ENCODE assay signal across 21 mouse cellular contexts in the genomic region with DNA sequence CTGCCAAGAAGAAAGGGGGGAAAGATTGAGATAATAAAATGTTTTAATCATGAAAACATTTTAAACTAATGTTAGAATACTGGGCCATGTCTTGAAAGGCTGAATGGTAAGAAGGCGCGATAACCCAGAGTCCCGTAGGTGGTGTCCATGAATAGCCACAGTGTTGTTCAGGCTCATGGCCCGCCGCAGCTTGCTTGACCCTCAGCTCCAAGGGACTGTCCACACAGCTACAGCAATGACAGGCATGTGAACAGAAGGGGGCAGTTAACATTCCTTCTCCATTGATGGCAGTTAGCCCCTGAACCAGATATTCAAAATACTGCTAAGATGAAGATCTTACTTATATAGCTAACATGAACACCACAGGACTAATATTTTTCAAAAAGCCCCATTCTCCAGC.
DNase-seq lines count a peak whose midpoint lies in the region; ATAC-seq and TF ChIP-seq lines count a peak whose summit lies in the region.
"Had no signal": no experiment of that assay in that cellular context is flagged by ENCODE, and none has a peak within 500 bp of the region (broad histone marks: within the 10 kb centered on the region; RNA-seq: fewer than 3 reads in every experiment).

No protein-coding gene starts in this region.

- no peak for TF ChIP-seq CTCF in midbrain, postnatal 0 days (IDR thresholded peaks at IDR 0.05)

- H3K27ac ChIP-seq in forebrain, embryonic 14.5 days (ENCODE audit: low read depth, low read length): peak overlapping the region; percentile 70; the same call in 1 of the 2 replicates
- H3K27ac ChIP-seq in forebrain, embryonic 10.5 days: no peak overlapping the region
- peak overlapping the region; percentile 78 for H3K27ac ChIP-seq in heart, embryonic 16.5 days (ENCODE audit: low read length)
- H3K27ac ChIP-seq in midbrain, embryonic 12.5 days (replicated peaks): peak overlapping the region; percentile 81
- H3K27ac ChIP-seq in midbrain, embryonic 16.5 days (ENCODE audit: low read length): no peak overlapping the region
- H3K27ac ChIP-seq in midbrain, postnatal 0 days (ENCODE audit: low read depth, low read length): 0 out of 2 replicates have a peak overlapping the region, but pooled peaks have one; percentile 18
- H3K27ac ChIP-seq: intestine, embryonic 15.5 days had no signal

- no peak overlapping the region for H3K4me3 ChIP-seq in forebrain, embryonic 14.5 days (ENCODE audit: low read depth, low read length)
- H3K4me3 ChIP-seq in forebrain, embryonic 10.5 days: no peak overlapping the region
- no peak overlapping the region for H3K4me3 ChIP-seq in heart, embryonic 16.5 days (ENCODE audit: low read length)
- no peak overlapping the region for H3K4me3 ChIP-seq in midbrain, embryonic 12.5 days
- no peak overlapping the region for H3K4me3 ChIP-seq in midbrain, embryonic 16.5 days (ENCODE audit: low read depth, low read length)
- no peak overlapping the region for H3K4me3 ChIP-seq in midbrain, postnatal 0 days (ENCODE audit: low read depth, low read length)
- H3K4me3 ChIP-seq: erythroblast, embryonic 14.5 days; hindbrain, embryonic 13.5 days; intestine, embryonic 15.5 days; limb, embryonic 15.5 days; megakaryocyte, embryonic 14.5 days had no signal

- no peak overlapping the region for H3K4me2 ChIP-seq in forebrain, embryonic 14.5 days (ENCODE audit: low read length)
- no peak overlapping the region for H3K4me2 ChIP-seq in heart, embryonic 16.5 days (ENCODE audit: low read depth, low read length)
- no peak overlapping the region for H3K4me2 ChIP-seq in midbrain, embryonic 12.5 days (replicated peaks)
- no peak overlapping the region for H3K4me2 ChIP-seq in midbrain, embryonic 16.5 days (ENCODE audit: low read length)
- H3K4me2 ChIP-seq in midbrain, postnatal 0 days (ENCODE audit: low read depth, low read length, poor library complexity, severe bottlenecking): no peak overlapping the region
- H3K4me2 ChIP-seq: hindbrain, embryonic 13.5 days; intestine, embryonic 15.5 days; limb, embryonic 15.5 days had no signal

- WGBS in forebrain, embryonic 14.5 days: 90% methylated on average over 5 of the region's 5 CpGs
- WGBS in forebrain, embryonic 10.5 days: 93% methylated on average over 5 of the region's 5 CpGs
- WGBS in heart, embryonic 16.5 days: 62% methylated on average over 5 of the region's 5 CpGs
- 94% methylated on average over 5 of the region's 5 CpGs for WGBS in midbrain, embryonic 12.5 days
- 84% methylated on average over 5 of the region's 5 CpGs for WGBS in midbrain, embryonic 16.5 days
- 81% methylated on average over 5 of the region's 5 CpGs for WGBS in midbrain, postnatal 0 days

- intact Hi-C loops in heart, postnatal 14 days (cut with DNase I): loop anchor here (5.0 to 10.0 kb wide), 2 partner anchors 180 to 207 kb away; no protein-coding TSS in a partner anchor

- DNase-seq in forebrain, embryonic 14.5 days (ENCODE audit: low spot score): no peak
- no peak for DNase-seq in forebrain, embryonic 10.5 days (ENCODE audit: extremely low spot score, low spot score)
- no peak for DNase-seq in heart, postnatal 14 days
- DNase-seq in midbrain, postnatal 0 days (ENCODE audit: low spot score): no peak
- DNase-seq in B cell, adult 2 months: no peak
- DNase-seq: adrenal gland, postnatal 10 days; cerebellum, adult 11 months; cerebellum, postnatal 14 days; kidney, postnatal 25 days; layer of hippocampus, adult 9-11 months; lung, postnatal 14 days; right cerebral cortex, adult 18-20 months; thymus, adult 18-20 months had no signal

- H3K9ac ChIP-seq in forebrain, embryonic 14.5 days (ENCODE audit: low read length): no peak overlapping the region
- no peak overlapping the region for H3K9ac ChIP-seq in heart, embryonic 16.5 days (ENCODE audit: low read length)
- no peak overlapping the region for H3K9ac ChIP-seq in midbrain, embryonic 12.5 days (replicated peaks)
- H3K9ac ChIP-seq in midbrain, embryonic 16.5 days (ENCODE audit: low read depth, low read length): no peak overlapping the region
- H3K9ac ChIP-seq in midbrain, postnatal 0 days (replicated peaks; ENCODE audit: low read length, poor library complexity, severe bottlenecking): no peak overlapping the region
- H3K9ac ChIP-seq: hindbrain, embryonic 13.5 days; intestine, embryonic 15.5 days; limb, embryonic 15.5 days had no signal

- H3K36me3 ChIP-seq in forebrain, embryonic 14.5 days (ENCODE audit: control insufficient read depth, insufficient read depth, low read length): peaks cover 32% of the 10 kb centered on the region
- H3K36me3 ChIP-seq in forebrain, embryonic 10.5 days (replicated peaks): peaks cover 2% of the 10 kb centered on the region; the same call in 1 of the 2 replicates
- H3K36me3 ChIP-seq in heart, embryonic 16.5 days (ENCODE audit: control insufficient read depth, insufficient read depth): 0 out of 2 replicates have a peak, but pooled peaks cover 2% of the 10 kb centered on the region
- H3K36me3 ChIP-seq in midbrain, embryonic 12.5 days: peaks cover 29% of the 10 kb centered on the region
- H3K36me3 ChIP-seq in midbrain, embryonic 16.5 days (ENCODE audit: control insufficient read depth, insufficient read depth, low read length): no peaks in the 10 kb centered on the region
- H3K36me3 ChIP-seq in midbrain, postnatal 0 days (ENCODE audit: insufficient read depth, low read length): no peaks in the 10 kb centered on the region
- H3K36me3 ChIP-seq: intestine, embryonic 15.5 days; limb, embryonic 15.5 days had no signal

- no peaks in the 10 kb centered on the region for H3K27me3 ChIP-seq in forebrain, embryonic 14.5 days (replicated peaks; ENCODE audit: control insufficient read depth, insufficient read depth, low read length)
- no peaks in the 10 kb centered on the region for H3K27me3 ChIP-seq in forebrain, embryonic 10.5 days (ENCODE audit: poor library complexity, severe bottlenecking)
- no peaks in the 10 kb centered on the region for H3K27me3 ChIP-seq in heart, embryonic 16.5 days (ENCODE audit: control insufficient read depth, insufficient read depth, low read length)
- no peaks in the 10 kb centered on the region for H3K27me3 ChIP-seq in midbrain, embryonic 12.5 days
- no peaks in the 10 kb centered on the region for H3K27me3 ChIP-seq in midbrain, embryonic 16.5 days (ENCODE audit: control insufficient read depth, insufficient read depth, low read depth, low read length)
- H3K27me3 ChIP-seq in midbrain, postnatal 0 days (ENCODE audit: insufficient read depth, low read length): no peaks in the 10 kb centered on the region
- H3K27me3 ChIP-seq: hindbrain, embryonic 13.5 days; intestine, embryonic 15.5 days; limb, embryonic 15.5 days; megakaryocyte, embryonic 14.5 days had no signal

- peaks cover 32% of the 10 kb centered on the region for H3K4me1 ChIP-seq in forebrain, embryonic 14.5 days (ENCODE audit: control insufficient read depth, insufficient read depth, low read length)
- H3K4me1 ChIP-seq in forebrain, embryonic 10.5 days: peaks cover 46% of the 10 kb centered on the region
- peaks cover 33% of the 10 kb centered on the region for H3K4me1 ChIP-seq in heart, embryonic 16.5 days (ENCODE audit: control insufficient read depth, insufficient read depth, low read length)
- H3K4me1 ChIP-seq in midbrain, embryonic 12.5 days: peaks cover 46% of the 10 kb centered on the region
- peaks cover 23% of the 10 kb centered on the region for H3K4me1 ChIP-seq in midbrain, embryonic 16.5 days (ENCODE audit: control insufficient read depth, insufficient read depth, low read length)
- H3K4me1 ChIP-seq in midbrain, postnatal 0 days (ENCODE audit: insufficient read depth, low read length): peaks cover 4% of the 10 kb centered on the region; the same call in 1 of the 2 replicates

- ATAC-seq in forebrain, embryonic 14.5 days: no peak
- ATAC-seq in heart, embryonic 16.5 days (replicated peaks; ENCODE audit: extremely low read depth, insufficient read depth, low FRiP score): no peak
- ATAC-seq in midbrain, embryonic 12.5 days (ENCODE audit: low FRiP score, low read depth): no peak
- no peak for ATAC-seq in midbrain, embryonic 16.5 days
- no peak for ATAC-seq in midbrain, postnatal 0 days (ENCODE audit: low FRiP score)
- ATAC-seq: intestine, embryonic 15.5 days had no signal

- H3K9me3 ChIP-seq in forebrain, embryonic 14.5 days (replicated peaks; ENCODE audit: control insufficient read depth, low read length): no peaks in the 10 kb centered on the region
- no peaks in the 10 kb centered on the region for H3K9me3 ChIP-seq in forebrain, embryonic 10.5 days
- H3K9me3 ChIP-seq in heart, embryonic 16.5 days (replicated peaks; ENCODE audit: control insufficient read depth, low read length): no peaks in the 10 kb centered on the region
- H3K9me3 ChIP-seq in midbrain, embryonic 12.5 days: no peaks in the 10 kb centered on the region
- H3K9me3 ChIP-seq in midbrain, embryonic 16.5 days (replicated peaks; ENCODE audit: control insufficient read depth, low read length, poor library complexity, severe bottlenecking): no peaks in the 10 kb centered on the region
- H3K9me3 ChIP-seq in midbrain, postnatal 0 days (ENCODE audit: low read length): no peaks in the 10 kb centered on the region
- H3K9me3 ChIP-seq: hindbrain, embryonic 13.5 days; intestine, embryonic 15.5 days; limb, embryonic 15.5 days; megakaryocyte, embryonic 14.5 days had no signal

Comparison
In these comparisons a context has a peak if more than half of its experiments do, and no peak if none do; other contexts are left out.
1. H3K27ac ChIP-seq: peak in forebrain, embryonic 14.5 days (single experiment), heart, embryonic 16.5 days (single experiment), midbrain, embryonic 12.5 days (single experiment) and midbrain, postnatal 0 days (single experiment); none in forebrain, embryonic 10.5 days (single experiment) and midbrain, embryonic 16.5 days (single experiment).